Mouse (Mus musculus) heart, postnatal 0 days (tissue): ENCODE data around the gene Igfbp7.

ENCODE experiments used
- CTCF ChIP-seq: IDR thresholded peaks from 2 replicates; pipeline ENCODE4 v1.5.1; 2016; ENCODE audit warnings: antibody characterized with exemption, control low read depth, low read depth
- EP300 ChIP-seq: IDR thresholded peaks from 2 replicates; pipeline ENCODE4 v1.6.1; 2016; ENCODE audit warnings: antibody characterized with exemption, low read depth

GRCm38 (mm10) chr5:77402137-77402536, 5.7 kb downstream of the Igfbp7 start:
- no peak for TF ChIP-seq CTCF
- TF ChIP-seq EP300: no peak
